Mouse (Mus musculus): ENCODE results near the gene Flot1.

DNA sequence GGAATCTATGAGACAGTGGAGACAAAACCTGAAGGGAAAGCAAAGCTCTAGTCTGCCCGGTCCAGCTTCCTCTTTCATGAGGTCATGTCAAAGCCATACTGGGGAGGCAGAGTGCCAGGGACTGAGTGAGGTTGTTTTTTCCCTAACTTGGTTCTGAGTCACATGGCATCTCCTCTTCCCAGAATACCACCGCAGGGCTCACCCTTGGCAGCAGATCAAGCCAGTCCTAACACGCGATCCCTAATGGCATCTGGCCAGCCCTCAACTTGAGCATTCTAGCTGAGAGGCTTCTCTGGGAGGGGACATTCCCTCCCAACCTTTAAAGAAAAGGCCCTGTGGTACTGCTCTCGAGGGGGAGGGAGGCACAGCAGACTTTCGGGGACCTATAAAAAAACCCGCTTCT is 9.8 kb upstream of the Flot1 start:
- TF ChIP-seq CTCF (IDR thresholded peaks at IDR 0.05; ENCODE audit: low read depth, low read length) (no peak), POLR2A (IDR thresholded peaks at IDR 0.05; ENCODE audit: borderline replicate concordance, low read depth, low read length) (no peak)
